Mouse (Mus musculus): ENCODE measurements around the gene Gm20388. TPM values are rescaled to one million over a fixed set of nuclear protein-coding genes. Genes with fewer than 3 reads are reported as not detected.
"Not testable (repeated sequence)": the region's sequence is repeated elsewhere in the genome, so short reads cannot be mapped to it uniquely, and the experiment has no call there.

Gm20388 gene
- total RNA-seq, 2 experiments from 2014 or later: 4.4 to 7.8 TPM

DNA sequence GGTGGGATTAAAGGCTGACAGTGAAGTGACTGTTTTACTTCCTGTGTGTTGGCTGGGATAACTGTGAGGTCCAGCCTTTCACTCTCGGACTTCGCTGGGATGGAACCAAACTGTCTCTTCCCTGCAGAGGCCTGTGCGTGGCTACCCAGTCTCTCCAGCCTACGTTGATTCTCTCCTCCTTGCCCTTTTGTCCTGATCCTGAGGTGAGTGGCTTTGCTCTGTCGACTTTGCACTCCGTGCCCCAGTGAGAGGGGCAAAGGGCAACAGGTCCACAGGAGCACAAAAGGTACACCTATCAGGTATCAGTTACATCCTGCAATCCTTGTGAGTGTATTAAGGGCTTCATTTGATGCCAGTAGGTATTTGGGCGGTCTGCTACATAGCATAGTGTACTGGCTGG, 3512.8 kb downstream of the Gm20388 start, which contains the start of gene Def8:
Gene Def8, plus strand, starts transcription at position 87 of the 400 bp plus-strand sequence.
- no peak for DNase-seq (ENCODE audit: low spot score in 2 of 2)

DNA sequence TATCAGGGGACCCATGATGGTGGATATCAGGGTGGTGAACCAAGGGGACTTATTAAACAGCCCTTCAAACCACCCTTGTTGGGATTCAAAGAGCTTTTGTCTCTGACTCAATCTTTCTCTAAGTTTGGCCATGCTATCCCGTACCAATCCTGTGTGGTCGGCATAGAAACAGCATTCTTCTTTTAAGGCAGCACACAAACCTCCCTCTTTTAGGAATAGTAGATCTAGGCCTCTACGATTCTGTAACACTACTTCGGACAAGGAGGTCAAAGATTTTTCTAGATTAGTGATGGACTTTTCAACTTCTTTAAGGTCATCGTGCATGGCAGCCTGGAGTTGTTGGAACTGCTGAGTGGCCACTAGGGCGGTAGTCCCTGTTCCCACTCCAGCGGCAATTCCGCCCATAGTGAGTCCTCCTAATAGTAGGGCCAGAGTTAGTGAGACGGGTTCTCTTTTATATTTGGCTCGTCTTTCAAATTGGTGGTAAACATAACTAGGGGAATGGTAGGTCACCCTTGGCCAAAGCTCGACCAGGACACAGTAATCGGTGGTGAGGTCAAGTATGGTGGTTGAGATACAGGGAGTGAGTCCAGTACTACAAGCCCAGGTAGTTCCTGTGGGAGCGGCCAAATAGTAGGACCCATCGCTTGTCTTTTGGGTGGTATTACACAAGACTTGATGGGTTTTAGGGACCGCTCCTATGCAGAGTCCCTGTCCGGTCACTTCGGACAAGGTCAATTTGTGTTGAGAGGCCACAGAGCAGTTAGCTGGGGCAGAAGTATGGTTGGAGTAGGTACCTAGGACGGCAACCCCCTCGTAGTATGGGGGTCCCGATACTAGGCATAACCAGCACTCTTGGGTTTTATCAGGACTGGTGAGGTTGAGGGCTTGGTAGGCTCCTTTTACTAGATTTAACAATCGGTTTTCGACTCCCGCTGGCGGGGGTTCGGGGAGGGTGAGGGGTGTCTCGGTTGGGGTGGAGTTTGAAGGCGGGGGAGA, 3516.2 kb downstream of the Gm20388 start:
- DNase-seq (ENCODE audit: low spot score in 2 of 2): no peak

DNA sequence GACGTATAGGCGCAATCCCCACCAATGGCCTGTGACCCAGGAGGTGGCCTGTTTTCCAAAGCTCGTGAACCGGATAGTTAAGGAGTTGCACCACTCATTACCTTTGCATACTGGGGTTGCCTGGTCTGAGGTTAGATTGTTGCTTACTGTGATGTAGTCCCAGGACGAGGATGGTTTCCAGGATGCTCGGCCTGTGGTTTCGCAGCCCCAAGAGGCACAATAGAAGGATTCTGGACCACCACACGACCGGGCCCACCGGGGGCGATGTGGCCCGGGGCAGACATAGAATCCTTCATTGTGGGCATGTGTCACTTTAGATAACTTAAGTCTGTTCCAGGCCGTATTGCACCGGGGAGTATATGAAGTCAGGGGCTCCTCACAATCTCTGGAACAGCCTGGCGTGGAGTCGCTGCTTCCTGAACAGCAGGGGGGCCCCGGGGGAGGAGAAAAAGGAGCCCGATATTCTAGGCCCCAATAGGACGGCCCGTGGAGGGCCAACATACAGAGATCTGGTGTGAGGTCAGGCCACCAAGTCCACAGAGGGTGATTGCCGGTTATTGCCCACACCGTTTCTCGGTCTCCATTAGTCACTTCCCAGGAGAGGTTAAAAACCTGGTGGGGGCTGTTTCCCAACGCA, 3517.1 kb downstream of the Gm20388 start:
- no peak for DNase-seq (ENCODE audit: low spot score in 2 of 2)

DNA sequence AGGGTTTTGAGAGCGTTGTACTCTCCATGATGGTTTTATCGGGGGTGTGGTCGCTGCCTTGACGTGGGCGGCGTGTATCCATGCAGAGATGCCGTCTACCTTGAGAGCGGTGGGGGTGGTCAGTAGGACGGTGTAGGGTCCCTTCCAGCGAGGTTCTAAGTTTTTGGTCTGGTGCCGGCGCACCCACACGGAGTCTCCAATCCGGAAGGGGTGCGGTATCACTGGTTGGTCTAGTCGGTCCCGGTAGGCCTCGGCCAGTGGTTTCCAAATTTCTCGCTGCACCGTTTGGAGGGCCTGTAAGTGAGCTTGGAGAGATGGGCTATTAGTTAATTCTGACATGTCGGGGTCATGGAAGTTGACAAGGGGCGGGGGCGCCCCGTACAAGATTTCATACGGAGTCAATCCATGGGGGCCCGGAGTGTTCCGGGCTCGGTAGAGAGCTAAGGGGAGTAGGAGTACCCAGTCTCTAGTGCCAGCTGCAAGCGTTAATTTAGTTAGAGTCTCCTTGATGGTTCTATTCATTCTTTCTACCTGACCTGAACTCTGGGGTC, 3517.8 kb downstream of the Gm20388 start:
- DNase-seq (ENCODE audit: low spot score in 2 of 2): no peak

DNA sequence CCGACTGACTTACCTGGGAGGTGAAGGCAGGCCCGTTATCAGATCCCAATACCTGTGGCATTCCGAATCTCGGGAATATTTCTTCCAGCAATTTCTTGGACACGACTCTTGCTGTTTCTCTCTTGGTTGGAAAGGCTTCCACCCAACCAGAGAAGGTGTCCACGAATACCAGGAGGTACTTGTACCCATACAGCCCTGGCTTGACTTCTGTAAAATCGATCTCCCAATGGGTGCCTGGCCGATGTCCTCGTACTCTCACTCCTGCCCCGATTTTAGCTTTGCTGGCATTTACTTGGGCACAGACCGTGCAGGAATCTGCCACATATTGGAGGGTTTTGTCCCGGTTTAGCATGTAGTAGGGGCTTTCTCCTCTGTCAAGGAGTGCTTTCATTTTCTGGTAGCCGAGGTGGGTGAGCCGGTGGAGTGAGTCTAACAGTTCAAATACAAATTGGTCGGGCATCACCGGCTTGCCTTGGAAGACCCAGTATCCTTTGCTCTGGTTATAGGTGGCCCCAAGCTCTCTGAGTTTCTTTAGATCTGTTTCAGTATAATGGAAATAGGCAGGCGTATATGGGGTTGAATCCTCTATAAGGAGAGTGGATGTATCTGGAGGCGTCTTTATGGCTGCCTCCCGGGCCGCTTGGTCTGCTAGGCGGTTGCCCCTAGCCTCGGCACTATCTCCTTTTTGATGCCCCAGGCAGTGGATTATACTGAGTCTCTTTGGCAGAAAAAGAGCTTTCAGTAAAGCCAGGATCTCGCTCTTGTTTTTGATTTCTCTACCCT, 3518.5 kb downstream of the Gm20388 start:
- no peak for DNase-seq (ENCODE audit: low spot score in 2 of 2)

DNA sequence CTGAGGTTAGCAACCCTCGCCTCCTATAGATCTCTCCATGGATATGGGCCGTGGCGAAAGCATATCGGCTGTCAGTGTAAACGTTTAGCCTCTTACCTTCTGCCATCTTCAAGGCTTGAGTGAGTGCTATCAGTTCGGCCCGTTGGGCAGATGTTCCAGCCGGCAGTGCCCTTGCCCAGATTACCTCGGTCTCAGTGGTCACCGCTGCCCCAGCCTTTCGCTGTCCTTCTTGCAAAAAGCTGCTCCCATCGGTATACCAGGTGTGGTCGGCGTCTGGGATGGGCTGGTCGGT, 3519.0 kb downstream of the Gm20388 start:
- not testable (repeated sequence) for DNase-seq (ENCODE audit: low spot score in 2 of 2)

DNA sequence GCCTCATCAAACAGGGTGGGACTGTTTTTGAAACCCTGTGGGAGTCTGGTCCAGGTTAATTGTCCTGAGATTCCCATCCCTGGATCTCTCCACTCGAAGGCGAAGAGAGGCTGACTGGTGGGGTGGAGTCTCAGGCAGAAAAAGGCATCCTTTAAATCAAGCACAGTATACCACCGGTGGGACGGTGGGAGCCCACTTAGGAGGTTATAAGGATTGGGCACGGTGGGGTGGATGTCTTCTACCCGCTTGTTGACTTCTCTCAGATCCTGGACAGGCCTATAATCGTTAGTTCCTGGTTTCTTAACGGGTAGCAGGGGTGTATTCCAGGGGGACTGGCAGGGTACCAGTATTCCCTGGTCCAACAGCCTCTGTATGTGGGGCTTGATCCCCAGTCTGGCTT, 3520.3 kb downstream of the Gm20388 start:
- DNase-seq (ENCODE audit: low spot score in 2 of 2): not testable (repeated sequence)

DNA sequence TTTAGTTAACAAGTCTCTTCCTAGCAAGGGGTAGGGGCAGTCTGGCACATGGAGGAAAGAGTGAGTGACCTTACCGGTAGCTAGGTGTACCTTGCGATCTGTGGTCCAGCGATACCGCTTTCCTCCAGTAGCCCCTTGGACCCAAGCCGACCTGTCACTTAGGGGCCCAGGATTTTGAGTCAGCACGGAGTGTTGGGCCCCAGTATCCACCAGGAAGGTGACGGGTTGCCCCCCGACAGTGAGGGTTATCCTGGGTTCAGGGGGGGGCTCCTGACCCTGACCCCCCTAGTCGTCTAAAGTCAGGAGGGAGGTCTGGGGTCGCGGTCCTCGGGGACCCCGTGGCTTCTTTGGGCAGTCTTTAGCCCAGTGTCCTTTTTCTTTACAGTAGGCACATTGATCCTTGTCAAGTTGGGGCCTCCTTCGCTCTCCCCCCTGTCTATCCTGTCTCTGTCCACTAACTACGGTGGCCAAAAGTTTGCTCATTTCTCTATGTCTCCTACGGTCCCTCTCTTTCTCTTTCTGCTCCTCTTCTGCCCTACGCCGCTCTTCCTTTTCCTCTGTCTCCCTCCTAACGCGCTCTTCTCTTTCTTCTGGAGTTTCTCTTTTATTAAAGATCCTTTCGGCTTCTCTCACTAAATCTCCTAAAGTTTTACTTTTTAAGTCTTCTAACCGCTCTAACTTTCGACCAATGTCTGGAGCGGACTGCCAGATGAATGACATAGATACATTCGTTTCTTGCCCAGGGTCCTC, 3521.2 kb downstream of the Gm20388 start:
- DNase-seq (ENCODE audit: low spot score in 2 of 2): no peak

DNA sequence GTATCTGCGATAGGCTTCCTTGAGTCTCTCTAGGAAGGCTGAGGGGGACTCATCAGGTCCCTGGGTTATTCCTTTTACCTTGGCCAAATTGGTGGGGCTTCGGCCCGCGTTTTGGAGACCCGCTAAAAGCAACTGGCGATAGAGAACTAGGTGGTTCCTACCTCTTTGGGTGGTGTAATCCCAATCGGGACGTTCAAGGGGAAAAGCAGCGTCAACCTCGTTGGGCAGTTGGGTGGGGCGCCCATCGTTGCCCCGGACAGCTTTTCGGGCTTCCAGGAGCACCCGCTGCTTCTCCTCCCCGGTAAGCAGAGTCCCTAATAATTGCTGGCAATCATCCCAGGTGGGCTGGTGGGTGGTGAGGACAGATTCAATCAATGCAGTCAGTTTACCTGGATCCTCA, 3521.7 kb downstream of the Gm20388 start:
- DNase-seq (ENCODE audit: low spot score in 2 of 2): no peak

DNA sequence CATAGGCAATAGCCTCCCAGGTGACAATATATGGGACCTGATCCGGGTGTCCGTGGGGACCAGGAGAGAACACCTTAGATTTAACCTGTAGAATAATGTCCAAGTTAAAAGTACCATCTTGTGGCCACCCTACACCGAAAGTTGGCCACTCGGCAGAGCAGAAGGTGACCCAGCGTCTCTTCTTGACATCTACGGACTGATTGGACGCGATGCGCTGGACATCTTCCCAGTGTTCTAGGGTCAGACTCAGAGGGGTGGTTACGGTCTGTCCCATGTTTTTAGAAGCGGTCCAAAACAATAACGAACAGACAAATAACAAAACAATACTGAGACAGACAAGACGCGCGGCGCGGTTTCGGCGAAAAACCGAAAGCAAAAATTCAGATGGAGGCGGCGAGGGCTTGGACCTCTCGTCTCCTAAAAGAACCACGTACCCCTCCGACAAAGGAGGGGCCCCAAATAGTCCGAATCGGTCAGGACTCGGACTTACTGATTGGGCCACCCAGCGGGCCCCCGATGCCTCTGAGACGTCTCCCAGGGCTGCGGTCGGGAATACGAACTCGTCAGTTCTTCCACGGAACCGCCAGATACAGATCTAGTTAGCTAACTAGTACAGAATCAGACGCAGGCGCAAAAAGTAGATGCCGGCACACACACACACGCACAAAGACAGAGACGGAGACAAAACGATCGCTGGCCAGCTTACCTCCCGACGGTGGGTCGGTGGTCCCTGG, 3522.8 kb downstream of the Gm20388 start:
- not testable (repeated sequence) for DNase-seq (ENCODE audit: low spot score in 2 of 2)

DNA sequence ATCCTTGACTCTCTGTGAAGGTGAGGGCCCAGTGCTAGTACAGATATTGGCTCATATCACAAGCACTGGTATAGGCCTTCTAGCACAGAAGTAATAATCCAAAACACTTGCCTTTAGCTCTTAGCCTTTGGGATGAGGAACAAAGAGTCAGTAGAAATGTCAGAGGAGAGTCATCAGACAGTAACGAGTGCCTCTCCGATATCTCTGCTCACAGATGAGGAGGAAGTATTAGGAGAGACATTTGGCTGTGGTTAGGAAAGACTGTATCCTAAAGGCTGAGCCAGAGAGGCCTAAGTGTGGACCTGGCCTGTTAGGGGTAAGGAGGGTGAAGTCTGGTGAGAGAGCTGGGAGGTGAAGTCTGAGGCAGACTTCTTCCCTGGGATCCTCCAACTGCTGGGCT, 3531.1 kb downstream of the Gm20388 start:
- no peak for DNase-seq (ENCODE audit: low spot score in 2 of 2)

DNA sequence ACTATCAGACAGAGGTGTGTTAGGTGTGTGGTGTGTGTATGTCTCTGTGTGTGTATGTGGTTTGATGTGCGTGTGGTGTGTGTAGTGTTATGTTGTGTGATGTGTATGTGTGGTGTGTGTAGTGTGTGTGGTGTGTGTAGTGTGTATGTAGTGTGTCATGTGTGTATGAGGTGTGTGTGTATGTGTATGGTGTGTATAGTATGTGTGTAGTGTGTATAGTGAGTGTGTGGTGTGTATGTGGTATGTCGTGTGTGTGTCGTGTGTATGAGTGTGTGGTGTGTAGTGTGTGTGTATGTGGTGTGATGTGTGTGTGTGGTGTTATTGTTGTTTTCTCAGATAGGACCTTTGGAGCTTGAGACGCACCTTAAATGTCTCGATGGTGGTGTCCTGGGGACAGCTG, 3531.7 kb downstream of the Gm20388 start:
- DNase-seq (ENCODE audit: low spot score in 2 of 2): no peak

DNA sequence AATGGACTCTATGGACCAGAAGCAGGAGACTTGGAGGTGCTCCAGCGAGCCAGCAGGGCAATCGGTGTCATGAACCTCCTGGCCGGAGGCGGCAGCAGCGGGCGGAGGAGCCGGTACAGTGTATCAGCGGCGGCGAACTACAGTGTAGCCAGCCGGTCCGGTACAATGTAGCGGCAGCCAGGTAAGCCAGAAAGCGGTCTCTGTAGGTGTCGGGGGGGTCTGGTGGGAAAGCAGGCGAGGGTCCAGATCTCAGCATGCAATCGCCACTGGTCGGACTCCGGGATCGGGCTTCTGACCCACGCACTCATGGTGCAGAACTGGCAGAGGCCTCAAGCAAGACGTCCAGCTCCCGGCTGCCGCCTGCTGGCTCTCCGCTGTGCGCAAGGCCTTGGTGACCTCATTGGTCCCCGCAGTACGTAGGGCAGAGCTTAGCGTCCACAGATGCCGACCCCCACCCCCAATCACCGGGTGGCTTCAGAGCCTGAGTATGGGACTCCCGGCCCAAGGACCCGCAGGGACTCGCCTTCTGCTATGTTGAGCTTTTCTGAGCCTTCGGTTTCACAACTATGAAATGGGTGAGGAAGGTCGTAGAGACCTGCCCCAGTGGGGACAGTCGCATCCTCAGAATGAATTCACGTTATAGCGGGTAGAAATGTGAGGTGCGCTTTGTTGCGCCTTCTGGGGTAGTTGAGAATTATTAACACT, 3532.4 kb downstream of the Gm20388 start:
- DNase-seq (ENCODE audit: low spot score in 2 of 2): peak; percentile 95 to 96

DNA sequence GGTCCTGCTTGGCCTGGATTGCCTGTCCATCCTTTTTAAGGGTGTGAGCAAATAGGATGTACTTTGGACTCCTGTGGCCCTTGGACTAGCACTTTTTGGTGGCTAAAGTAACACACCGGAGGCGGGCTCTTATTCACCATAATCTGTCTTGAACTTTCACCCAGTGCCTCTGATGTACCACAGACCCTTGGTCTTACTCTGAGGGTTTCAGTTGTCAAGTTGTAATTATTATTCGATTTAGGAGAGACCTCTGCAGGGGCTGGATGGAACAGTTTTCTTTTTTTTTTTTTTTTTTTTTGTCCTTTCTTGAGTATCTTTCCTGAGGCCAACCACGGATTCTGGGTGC, 3532.9 kb downstream of the Gm20388 start:
- DNase-seq (ENCODE audit: low spot score in 2 of 2): no peak

DNA sequence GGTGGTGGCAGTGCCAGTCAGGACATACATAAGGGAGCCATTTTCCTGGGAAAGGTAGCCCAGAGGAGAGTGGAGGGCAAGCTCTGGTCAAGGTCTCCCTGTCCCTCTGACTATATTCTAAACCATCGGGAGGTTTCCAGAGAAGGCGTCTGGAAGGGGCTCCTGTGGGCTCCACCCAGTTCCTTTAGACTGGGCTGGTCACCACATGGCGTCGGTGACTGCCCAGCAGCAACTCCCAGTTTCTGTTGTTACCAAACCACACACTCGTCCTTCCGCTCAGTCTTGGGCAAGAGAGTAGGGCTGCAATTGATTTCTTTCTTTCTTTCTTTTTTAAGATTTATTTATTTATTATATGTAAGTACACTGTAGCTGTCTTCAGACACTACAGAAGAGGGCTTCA, 3533.5 kb downstream of the Gm20388 start:
- DNase-seq (ENCODE audit: low spot score in 2 of 2): no peak

DNA sequence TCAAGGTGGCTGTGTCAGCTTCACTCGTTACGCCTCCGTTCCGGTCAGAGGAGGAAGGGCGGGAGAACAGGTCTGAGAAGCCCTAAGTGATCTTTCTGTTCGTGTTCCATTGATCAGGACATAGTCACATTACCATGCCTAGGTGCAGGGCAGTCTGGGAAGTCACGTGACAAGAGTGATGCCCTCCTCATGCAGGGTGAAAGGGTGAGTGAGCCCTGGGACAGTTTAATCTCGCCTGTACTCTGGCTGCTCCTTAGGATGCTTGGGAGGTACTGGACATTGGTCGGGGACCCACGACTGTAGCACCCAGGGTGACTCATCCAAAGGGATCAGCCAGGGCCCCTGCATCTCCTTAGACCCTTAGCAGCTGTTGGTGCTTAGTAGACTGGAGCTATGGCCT, 3535.3 kb downstream of the Gm20388 start:
- no peak for DNase-seq (ENCODE audit: low spot score in 2 of 2)

DNA sequence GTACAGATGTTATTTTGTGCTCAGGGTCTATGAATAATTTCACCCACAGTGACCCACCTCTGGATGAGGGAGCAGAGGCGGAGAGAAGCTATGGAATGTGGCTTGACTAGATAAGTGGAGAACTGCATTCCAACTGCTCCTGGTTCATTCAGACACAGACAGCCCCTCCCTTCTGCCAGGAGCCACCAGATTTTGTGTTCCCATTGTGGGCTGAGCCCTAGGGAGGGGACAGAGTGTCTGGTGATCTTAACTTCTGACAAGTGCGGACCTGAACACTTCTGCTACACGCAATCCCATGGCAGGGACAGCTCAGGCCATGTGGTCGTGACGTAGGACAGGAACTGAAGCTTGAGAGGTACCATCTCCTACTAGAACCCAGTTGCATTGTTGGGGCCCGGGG, 3536.2 kb downstream of the Gm20388 start:
- DNase-seq (ENCODE audit: low spot score in 2 of 2): no peak

DNA sequence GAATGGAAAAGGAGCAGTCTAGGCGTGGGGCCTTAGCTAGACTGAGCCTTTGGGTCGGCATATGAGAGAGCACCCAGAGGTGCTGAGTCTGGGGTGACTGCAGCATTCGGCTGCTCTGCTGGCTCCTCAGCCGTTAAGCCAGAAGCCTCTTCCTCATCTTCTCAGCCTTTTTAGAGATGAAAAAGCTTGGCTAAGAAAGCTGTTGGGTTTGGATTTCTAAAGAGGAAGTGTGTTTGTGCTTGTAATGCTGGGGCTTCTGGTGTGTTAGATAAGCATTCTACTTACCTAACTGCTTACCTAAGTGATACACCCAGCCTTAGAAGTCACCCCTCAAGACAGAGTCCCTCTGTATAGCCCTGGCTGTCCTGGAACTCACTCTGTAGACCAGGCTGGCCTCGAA, 3540.1 kb downstream of the Gm20388 start:
- DNase-seq (ENCODE audit: low spot score in 2 of 2): no peak

DNA sequence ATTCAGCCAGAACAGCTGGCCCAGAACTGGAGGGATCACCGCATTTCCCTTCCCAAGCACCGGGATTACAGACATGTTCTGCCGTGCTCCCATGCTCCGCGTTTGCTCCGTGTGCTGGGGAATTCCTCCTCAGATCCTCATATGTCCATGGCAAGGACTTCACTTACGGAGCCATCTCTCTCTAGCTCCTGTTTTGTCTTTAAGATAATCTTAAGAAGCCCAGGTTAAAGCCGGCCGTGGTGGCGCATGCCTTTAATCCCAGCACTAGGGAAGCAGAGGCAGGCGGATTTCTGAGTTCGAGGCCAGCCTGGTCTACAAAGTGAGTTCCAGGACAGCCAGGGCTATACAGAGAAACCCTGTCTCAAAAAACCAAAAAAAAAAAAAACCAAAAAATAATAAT, 3541.1 kb downstream of the Gm20388 start:
- not testable (repeated sequence) for DNase-seq (ENCODE audit: low spot score in 2 of 2)

DNA sequence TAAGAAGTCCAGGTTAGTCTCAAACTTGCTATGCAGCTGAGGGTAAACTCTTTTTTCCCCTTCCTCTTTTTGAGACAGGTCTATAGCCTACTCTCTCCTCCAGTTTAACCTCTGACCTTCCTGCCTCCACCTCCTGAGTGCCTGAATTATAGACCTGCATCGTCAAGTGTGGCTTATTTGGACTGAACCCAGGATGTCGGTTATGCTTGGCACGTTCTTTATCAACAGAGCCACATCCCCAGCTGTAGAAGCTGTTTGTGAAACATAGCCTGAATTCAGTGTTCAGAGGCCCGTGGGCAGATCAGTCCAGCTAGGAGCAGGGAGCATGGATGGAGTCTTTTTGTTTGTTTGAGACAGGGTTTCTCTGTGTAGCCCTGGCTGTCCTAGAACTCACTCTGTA, 3541.5 kb downstream of the Gm20388 start:
- no peak for DNase-seq (ENCODE audit: low spot score in 2 of 2)
